Mouse (Mus musculus) heart, adult 2 months (tissue): ENCODE measurements around the gene Tmem198.

Experiments
- CTCF ChIP-seq: fragments of 200-600 bp; IDR thresholded peaks from 2 replicates; pipeline ENCODE4 v1.8.1; 2022; ENCODE audit warnings: antibody characterized with exemption, mild to moderate bottlenecking, moderate library complexity
- EP300 ChIP-seq: fragments of 200-500 bp; IDR thresholded peaks from 2 replicates; pipeline ENCODE4 v1.6.1; 2011; ENCODE audit warnings: low read depth, low read length, control low read depth; ENCODE audit not compliant: insufficient read depth

GRCm38 (mm10) chr1:75451900-75452299 lies 27.4 kb upstream of the Tmem198 start:
- TF ChIP-seq CTCF: no peak
- TF ChIP-seq EP300: no peak
